In genomic region chr4:118270706-118271105, GRCm38 (mm10) we compare ENCODE assay signal across 10 mouse cellular contexts. TPM values are rescaled to one million over a fixed set of nuclear protein-coding genes. Genes with fewer than 3 reads are reported as not detected.
DNase-seq lines count a peak whose midpoint lies in the region; ATAC-seq and TF ChIP-seq lines count a peak whose summit lies in the region.
"Had no signal": no experiment of that assay in that cellular context is flagged by ENCODE, and none has a peak within 500 bp of the region (broad histone marks: within the 10 kb centered on the region; RNA-seq: fewer than 3 reads in every experiment).

No protein-coding gene starts in this region.

- TF ChIP-seq CTCF in ES-Bruce4 (IDR thresholded peaks at IDR 0.05; ENCODE audit: low read depth, low read length), result peak; percentile 48

- H3K4me1 ChIP-seq in heart, embryonic 10.5 days, result peaks cover 84% of the 10 kb centered on the region
- peaks cover 29% of the 10 kb centered on the region for H3K4me1 ChIP-seq in liver, embryonic 12.5 days
- H3K4me1 ChIP-seq in ES-Bruce4 (ENCODE audit: control insufficient read depth, insufficient read depth, low read length), result peaks cover 23% of the 10 kb centered on the region
- H3K4me1 ChIP-seq in intestine, embryonic 16.5 days (ENCODE audit: control insufficient read depth, insufficient read depth, low read length), result peaks cover 53% of the 10 kb centered on the region

- no peak overlapping the region for H3K4me3 ChIP-seq in heart, embryonic 10.5 days
- H3K4me3 ChIP-seq in liver, embryonic 12.5 days, result no peak overlapping the region
- no peak overlapping the region for H3K4me3 ChIP-seq in ES-Bruce4 (ENCODE audit: low read depth, low read length)
- no peak overlapping the region for H3K4me3 ChIP-seq in intestine, embryonic 16.5 days (ENCODE audit: low read length)
- H3K4me3 ChIP-seq: liver, embryonic 13.5 days; myocyte had no signal

- 93% methylated on average over 3 of the region's 3 CpGs for WGBS in heart, embryonic 10.5 days
- WGBS in liver, embryonic 12.5 days (ENCODE audit: insufficient replicate concordance), result 77% methylated on average over 3 of the region's 3 CpGs
- 94% methylated on average over 3 of the region's 3 CpGs for WGBS in intestine, embryonic 16.5 days

- TF ChIP-seq EP300 in ES-Bruce4 (IDR thresholded peaks at IDR 0.05; ENCODE audit: insufficient read depth, low read depth, low read length), result no peak

- no peak overlapping the region for H3K9ac ChIP-seq in liver, embryonic 12.5 days
- no peak overlapping the region for H3K9ac ChIP-seq in ES-Bruce4 (ENCODE audit: low read depth, poor library complexity, severe bottlenecking)
- no peak overlapping the region for H3K9ac ChIP-seq in intestine, embryonic 16.5 days (ENCODE audit: low read depth, low read length)
- H3K9ac ChIP-seq: liver, embryonic 13.5 days had no signal

- H3K9me3 ChIP-seq in heart, embryonic 10.5 days, result no peaks in the 10 kb centered on the region
- no peaks in the 10 kb centered on the region for H3K9me3 ChIP-seq in liver, embryonic 12.5 days (replicated peaks)
- no peaks in the 10 kb centered on the region for H3K9me3 ChIP-seq in ES-Bruce4 (replicated peaks; ENCODE audit: control insufficient read depth, insufficient read depth, low read length, poor library complexity, severe bottlenecking)
- H3K9me3 ChIP-seq in intestine, embryonic 16.5 days (ENCODE audit: control insufficient read depth, low read length), result no peaks in the 10 kb centered on the region

- no peak for ATAC-seq in liver, embryonic 12.5 days
- no peak for ATAC-seq in intestine, embryonic 16.5 days

- H3K27me3 ChIP-seq in heart, embryonic 10.5 days (ENCODE audit: insufficient read depth, poor library complexity, severe bottlenecking), result no peaks in the 10 kb centered on the region
- H3K27me3 ChIP-seq in liver, embryonic 12.5 days (replicated peaks), result 0 out of 2 replicates have a peak, but pooled peaks cover 2% of the 10 kb centered on the region
- H3K27me3 ChIP-seq in ES-Bruce4 (ENCODE audit: control insufficient read depth, insufficient read depth, low read length, poor library complexity, severe bottlenecking), result no peaks in the 10 kb centered on the region
- no peaks in the 10 kb centered on the region for H3K27me3 ChIP-seq in intestine, embryonic 16.5 days (replicated peaks; ENCODE audit: control insufficient read depth, insufficient read depth, low read length)
- H3K27me3 ChIP-seq: liver, embryonic 13.5 days had no signal

- no peak overlapping the region for H3K4me2 ChIP-seq in liver, embryonic 12.5 days
- H3K4me2 ChIP-seq in intestine, embryonic 16.5 days (ENCODE audit: low read depth, low read length), result no peak overlapping the region
- H3K4me2 ChIP-seq: liver, embryonic 13.5 days had no signal

- H3K36me3 ChIP-seq in heart, embryonic 10.5 days, result peaks cover 79% of the 10 kb centered on the region
- H3K36me3 ChIP-seq in liver, embryonic 12.5 days, result peaks cover 28% of the 10 kb centered on the region
- H3K36me3 ChIP-seq in ES-Bruce4 (ENCODE audit: control insufficient read depth, insufficient read depth, low read length, poor library complexity, severe bottlenecking), result peaks cover 14% of the 10 kb centered on the region; the same call in 1 of the 2 replicates
- H3K36me3 ChIP-seq in intestine, embryonic 16.5 days (ENCODE audit: control insufficient read depth, insufficient read depth, low read length), result peaks cover 14% of the 10 kb centered on the region

- TF ChIP-seq POLR2A in ES-Bruce4 (IDR thresholded peaks at IDR 0.05; ENCODE audit: insufficient read depth, low read length), result no peak

- peak overlapping the region; percentile 42; the same call in 1 of the 2 replicates for H3K27ac ChIP-seq in heart, embryonic 10.5 days
- no peak overlapping the region for H3K27ac ChIP-seq in liver, embryonic 12.5 days
- peak overlapping the region; percentile 99 for H3K27ac ChIP-seq in ES-Bruce4 (ENCODE audit: insufficient read depth, low read length)
- peak overlapping the region; percentile 61; the same call in 1 of the 2 replicates for H3K27ac ChIP-seq in intestine, embryonic 16.5 days (ENCODE audit: low read length)
- H3K27ac ChIP-seq: liver, embryonic 13.5 days had no signal

- no peak for DNase-seq in heart, embryonic 10.5 days (ENCODE audit: low spot score)
- no peak for DNase-seq in heart, adult 18-20 months
- DNase-seq in liver, result peak; percentile 22
- DNase-seq in right cerebral cortex, postnatal 14 days, result no peak
- DNase-seq in frontal cortex, postnatal 10 days (ENCODE audit: low spot score in 2 of 2), result no peak
- DNase-seq: liver, embryonic 13.5 days had no signal

RNA-seq across cellular contexts. Expression of gene Ptprf, which starts 20.5 kb away (rescaled TPM):
- 43.8 and 59.3 TPM in 2 replicates for polyA plus RNA-seq in heart, embryonic 10.5 days (2016; fragmentation: Nextera tagmentation; extraction: Ambion mirVana)
- total RNA-seq in heart, adult 18-20 months (2021), result 1 to 10 TPM; 3.5 to 7.0 TPM
- polyA plus RNA-seq in liver, embryonic 12.5 days (2016; fragmentation: Nextera tagmentation; extraction: Ambion mirVana), result 18.1 and 19.3 TPM in 2 replicates
- polyA plus RNA-seq in ES-Bruce4 (2011; ENCODE audit: insufficient read depth, insufficient read length, low read depth, missing spikeins), result 194 and 216 TPM in 2 replicates
- 45.8 and 54.8 TPM in 2 replicates for polyA plus RNA-seq in intestine, embryonic 16.5 days (2015; fragmentation: Nextera tagmentation; extraction: Ambion mirVana)
